Comparison of ENCODE assay signal across 18 mouse cellular contexts in the genomic region with DNA sequence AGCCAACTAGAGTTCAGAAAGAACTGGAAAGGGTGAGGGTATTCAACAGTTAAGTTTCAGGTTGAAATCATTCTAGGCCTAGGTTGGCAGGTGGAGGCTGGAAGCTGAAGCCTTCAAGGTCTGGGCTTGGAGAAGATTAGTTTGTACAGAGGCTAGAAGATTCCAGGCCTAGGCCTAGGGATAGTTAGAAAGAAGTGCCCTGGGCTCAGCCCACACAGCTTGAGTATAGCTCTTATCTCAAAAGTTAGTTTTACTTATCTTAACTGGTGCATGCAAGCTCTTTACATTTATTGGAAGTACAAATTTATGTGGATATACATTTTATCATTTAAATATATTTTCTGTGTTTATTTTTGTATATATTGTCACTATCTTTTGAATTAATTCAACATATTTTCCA.
"Had no signal": no experiment of that assay in that cellular context is flagged by ENCODE, and none has a peak within 500 bp of the region (broad histone marks: within the 10 kb centered on the region; RNA-seq: fewer than 3 reads in every experiment).

No protein-coding gene starts in this region.

- H3K27ac ChIP-seq: kidney, embryonic 15.5 days; left cerebral cortex, adult 2 months; midbrain, embryonic 12.5 days; midbrain, embryonic 15.5 days; neural tube, embryonic 12.5 days; neural tube, embryonic 15.5 days had no signal

- H3K4me3 ChIP-seq: kidney, embryonic 15.5 days; left cerebral cortex, adult 2 months; midbrain, embryonic 12.5 days; midbrain, embryonic 15.5 days; neural tube, embryonic 12.5 days; neural tube, embryonic 15.5 days had no signal

- H3K36me3 ChIP-seq: midbrain, embryonic 12.5 days; midbrain, embryonic 15.5 days; neural tube, embryonic 12.5 days; neural tube, embryonic 15.5 days had no signal

- H3K9ac ChIP-seq: kidney, embryonic 15.5 days; midbrain, embryonic 12.5 days; midbrain, embryonic 15.5 days; neural tube, embryonic 12.5 days; neural tube, embryonic 15.5 days had no signal

- H3K9me3 ChIP-seq: midbrain, embryonic 15.5 days had no signal

- H3K4me2 ChIP-seq: kidney, embryonic 15.5 days; midbrain, embryonic 12.5 days; midbrain, embryonic 15.5 days; neural tube, embryonic 12.5 days; neural tube, embryonic 15.5 days had no signal

- H3K4me1 ChIP-seq: kidney, embryonic 15.5 days; midbrain, embryonic 12.5 days; midbrain, embryonic 15.5 days; neural tube, embryonic 12.5 days had no signal

- DNase-seq: kidney, adult 8-10 months; kidney, postnatal 10 days; kidney, postnatal 36 days; layer of hippocampus, postnatal 36 days; lung, adult 2 months; lung, postnatal 14 days; lung, postnatal 4 days; right cerebral cortex, adult 18-20 months; right cerebral cortex, postnatal 14 days; thymus, adult 18-20 months; thymus, postnatal 36 days had no signal

- H3K27me3 ChIP-seq: kidney, embryonic 15.5 days; midbrain, embryonic 12.5 days; midbrain, embryonic 15.5 days; neural tube, embryonic 12.5 days; neural tube, embryonic 15.5 days had no signal

- ATAC-seq: intestine, postnatal 0 days; midbrain, embryonic 15.5 days had no signal
